Comparison of ENCODE assay signal across 16 mouse cellular contexts in genomic region chr15:33969409-33969808, GRCm38 (mm10).
"Had no signal": no experiment of that assay in that cellular context is flagged by ENCODE, and none has a peak within 500 bp of the region (broad histone marks: within the 10 kb centered on the region; RNA-seq: fewer than 3 reads in every experiment).

No protein-coding gene starts in this region.

- H3K27ac ChIP-seq: neural tube, embryonic 13.5 days; neural tube, embryonic 15.5 days; stomach, embryonic 15.5 days; stomach, postnatal 0 days had no signal

- H3K27me3 ChIP-seq: neural tube, embryonic 13.5 days; neural tube, embryonic 15.5 days; stomach, embryonic 15.5 days had no signal

- DNase-seq: retina, postnatal 1 day; right cerebral cortex, adult 18-20 months; right cerebral cortex, postnatal 14 days; right cerebral cortex, postnatal 25 days; right cerebral cortex, postnatal 4 days; spleen, adult 18-20 months; thymus, adult 18-20 months; thymus, adult 2 months; thymus, postnatal 14 days; thymus, postnatal 25 days; thymus, postnatal 36 days; thymus, postnatal 4 days had no signal

- H3K4me3 ChIP-seq: neural tube, embryonic 13.5 days; neural tube, embryonic 15.5 days; stomach, embryonic 15.5 days had no signal

- H3K4me2 ChIP-seq: neural tube, embryonic 13.5 days; neural tube, embryonic 15.5 days; stomach, embryonic 15.5 days had no signal

- H3K4me1 ChIP-seq: neural tube, embryonic 13.5 days; neural tube, embryonic 15.5 days; stomach, embryonic 15.5 days had no signal

- H3K36me3 ChIP-seq: neural tube, embryonic 13.5 days; neural tube, embryonic 15.5 days; stomach, embryonic 15.5 days had no signal

- H3K9ac ChIP-seq: neural tube, embryonic 13.5 days; neural tube, embryonic 15.5 days; stomach, embryonic 15.5 days had no signal

- H3K9me3 ChIP-seq: neural tube, embryonic 13.5 days; neural tube, embryonic 15.5 days; stomach, embryonic 15.5 days had no signal
